Mouse (Mus musculus): ENCODE results near the gene Aldh1a1. TPM values are rescaled to one million over a fixed set of nuclear protein-coding genes. Genes with fewer than 3 reads are reported as not detected.
A peak's percentile ranks its signal among the peaks of the same experiment; 100 is the strongest.

The Aldh1a1 gene
- total RNA-seq (2021), result 10 to 100 TPM; 29.7 to 40.7 TPM
- long read RNA-seq, experiment 1, transcript Aldh1a1-201 (13 exons, 2,053 nt), result major isoform, 13 of 23 reads
- long read RNA-seq, experiment 1, partial matches to known transcripts, result 6 of 23 reads
- long read RNA-seq, experiment 1, other reads (novel, unspliced or antisense), result 2 of 23 reads
- long read RNA-seq, experiment 2, transcript Aldh1a1-201 (13 exons, 2,053 nt), result major isoform, 10 of 11 reads
- long read RNA-seq, experiment 2, partial matches to known transcripts, result 0 of 11 reads
- long read RNA-seq, experiment 2, other reads (novel, unspliced or antisense), result 0 of 11 reads

GRCm38 (mm10) chr19:20492491-20492890 lies at the start of gene Aldh1a1:
Gene Aldh1a1 (plus strand): TSS chr19:20492715.
- peak; percentile 12 for DNase-seq

- DNase-seq, result no peak
Observed at GRCm38 (mm10) chr19:20447807-20448206, 44.7 kb upstream of the Aldh1a1 start.

- DNase-seq, result peak; percentile 13
Observed at GRCm38 (mm10) chr19:20449546-20449945, 43.0 kb upstream of the Aldh1a1 start.

GRCm38 (mm10) chr19:20451045-20451444 lies 41.5 kb upstream of the Aldh1a1 start:
- no peak for DNase-seq

GRCm38 (mm10) chr19:20484497-20484896 lies 8.0 kb upstream of the Aldh1a1 start:
- peak; percentile 44 for DNase-seq

- peak; percentile 48 for DNase-seq
Observed at GRCm38 (mm10) chr19:20491950-20492349, 565 bp upstream of the Aldh1a1 start.

GRCm38 (mm10) chr19:20496476-20496875 lies 4.0 kb downstream of the Aldh1a1 start:
- no peak for DNase-seq

GRCm38 (mm10) chr19:20505359-20505758 lies 12.8 kb downstream of the Aldh1a1 start:
- DNase-seq, result no peak

GRCm38 (mm10) chr19:20506936-20507615 lies 14.6 kb downstream of the Aldh1a1 start:
- no peak for DNase-seq

GRCm38 (mm10) chr19:20508609-20509008 lies 16.1 kb downstream of the Aldh1a1 start:
- DNase-seq, result no peak

GRCm38 (mm10) chr19:20511971-20512370 lies 19.5 kb downstream of the Aldh1a1 start:
- no peak for DNase-seq

GRCm38 (mm10) chr19:20513181-20513580 lies 20.7 kb downstream of the Aldh1a1 start:
- DNase-seq, result no peak

GRCm38 (mm10) chr19:20513688-20514361 lies 21.3 kb downstream of the Aldh1a1 start:
- DNase-seq, result no peak

- no peak for DNase-seq
Observed at GRCm38 (mm10) chr19:20516481-20516880, 24.0 kb downstream of the Aldh1a1 start.

GRCm38 (mm10) chr19:20529156-20529555 lies 36.6 kb downstream of the Aldh1a1 start:
- DNase-seq, result peak; percentile 41

GRCm38 (mm10) chr19:20529921-20530696 lies 37.6 kb downstream of the Aldh1a1 start:
- peak; percentile 29 for DNase-seq

- DNase-seq, result no peak
Observed at GRCm38 (mm10) chr19:20536538-20536937, 44.0 kb downstream of the Aldh1a1 start.

GRCm38 (mm10) chr19:20541044-20541443 lies 48.5 kb downstream of the Aldh1a1 start:
- no peak for DNase-seq

- no peak for DNase-seq
Observed at GRCm38 (mm10) chr19:20541924-20542323, 49.4 kb downstream of the Aldh1a1 start.

GRCm38 (mm10) chr19:20543816-20544215 lies 51.3 kb downstream of the Aldh1a1 start:
- no peak for DNase-seq

- no peak for DNase-seq
Observed at GRCm38 (mm10) chr19:20544941-20545340, 52.4 kb downstream of the Aldh1a1 start.

- DNase-seq, result no peak
Observed at GRCm38 (mm10) chr19:20547025-20547424, 54.5 kb downstream of the Aldh1a1 start.

Data from adrenal gland, postnatal 10 days (tissue).